32 mouse cellular contexts compared by ENCODE assay signal in the genomic region with DNA sequence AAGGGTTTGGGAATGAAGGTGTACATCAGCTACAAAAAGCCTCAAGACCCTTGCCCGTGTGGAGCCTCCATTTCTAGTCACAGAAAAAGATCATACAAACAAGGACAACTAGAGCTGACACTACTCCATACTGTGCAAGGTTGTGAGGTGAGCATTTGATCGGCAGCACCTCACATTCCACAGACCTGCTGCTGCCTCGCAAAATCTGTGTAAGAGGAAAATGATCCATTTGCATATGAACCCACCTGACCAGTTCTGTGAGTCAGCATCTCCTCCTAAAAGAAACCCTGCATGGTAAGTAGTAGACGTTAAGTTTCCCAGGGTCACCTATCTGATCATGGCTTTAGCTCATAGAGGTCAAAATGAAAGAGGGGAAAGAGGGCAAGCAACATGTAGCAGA.
DNase-seq lines count a peak whose midpoint lies in the region; ATAC-seq and TF ChIP-seq lines count a peak whose summit lies in the region.
"Had no signal": no experiment of that assay in that cellular context is flagged by ENCODE, and none has a peak within 500 bp of the region (broad histone marks: within the 10 kb centered on the region; RNA-seq: fewer than 3 reads in every experiment).

No protein-coding gene starts in this region.

- no peak overlapping the region for H3K4me2 ChIP-seq in kidney, embryonic 15.5 days
- no peak overlapping the region for H3K4me2 ChIP-seq in stomach, embryonic 15.5 days
- no peak overlapping the region for H3K4me2 ChIP-seq in stomach, postnatal 0 days (replicated peaks; ENCODE audit: low read depth)
- no peak overlapping the region for H3K4me2 ChIP-seq in embryonic facial prominence, embryonic 14.5 days (ENCODE audit: low read depth, low read length)
- no peak overlapping the region for H3K4me2 ChIP-seq in hindbrain, postnatal 0 days (ENCODE audit: low read depth, low read length)
- H3K4me2 ChIP-seq: embryonic facial prominence, embryonic 12.5 days; forebrain, embryonic 12.5 days; forebrain, embryonic 15.5 days; heart, embryonic 12.5 days; heart, embryonic 15.5 days; hindbrain, embryonic 13.5 days had no signal

- no peaks in the 10 kb centered on the region for H3K9me3 ChIP-seq in kidney, embryonic 15.5 days (replicated peaks)
- no peaks in the 10 kb centered on the region for H3K9me3 ChIP-seq in stomach, embryonic 15.5 days
- H3K9me3 ChIP-seq in stomach, postnatal 0 days (ENCODE audit: control insufficient read depth, low read length): no peaks in the 10 kb centered on the region
- H3K9me3 ChIP-seq in embryonic facial prominence, embryonic 14.5 days (ENCODE audit: control insufficient read depth, low read length): no peaks in the 10 kb centered on the region
- H3K9me3 ChIP-seq in hindbrain, postnatal 0 days (ENCODE audit: low read length): no peaks in the 10 kb centered on the region
- H3K9me3 ChIP-seq: embryonic facial prominence, embryonic 12.5 days; forebrain, embryonic 12.5 days; forebrain, embryonic 15.5 days; G1E; heart, embryonic 12.5 days; heart, embryonic 15.5 days; hindbrain, embryonic 10.5 days; hindbrain, embryonic 13.5 days had no signal

- no peaks in the 10 kb centered on the region for H3K4me1 ChIP-seq in kidney, embryonic 15.5 days
- no peaks in the 10 kb centered on the region for H3K4me1 ChIP-seq in stomach, embryonic 15.5 days
- H3K4me1 ChIP-seq in stomach, postnatal 0 days (replicated peaks; ENCODE audit: control insufficient read depth, insufficient read depth): no peaks in the 10 kb centered on the region
- no peaks in the 10 kb centered on the region for H3K4me1 ChIP-seq in embryonic facial prominence, embryonic 14.5 days (ENCODE audit: control insufficient read depth, insufficient read depth, low read length)
- no peaks in the 10 kb centered on the region for H3K4me1 ChIP-seq in hindbrain, postnatal 0 days (ENCODE audit: insufficient read depth, low read length)
- H3K4me1 ChIP-seq: embryonic facial prominence, embryonic 12.5 days; forebrain, embryonic 12.5 days; forebrain, embryonic 15.5 days; heart, embryonic 12.5 days; heart, embryonic 15.5 days; hindbrain, embryonic 10.5 days; hindbrain, embryonic 13.5 days had no signal

- H3K27me3 ChIP-seq in kidney, embryonic 15.5 days: no peaks in the 10 kb centered on the region
- no peaks in the 10 kb centered on the region for H3K27me3 ChIP-seq in stomach, embryonic 15.5 days (replicated peaks)
- no peaks in the 10 kb centered on the region for H3K27me3 ChIP-seq in stomach, postnatal 0 days (ENCODE audit: control insufficient read depth, insufficient read depth, low read length)
- H3K27me3 ChIP-seq in embryonic facial prominence, embryonic 14.5 days (replicated peaks; ENCODE audit: control insufficient read depth, insufficient read depth, low read length): no peaks in the 10 kb centered on the region
- H3K27me3 ChIP-seq in hindbrain, postnatal 0 days (ENCODE audit: insufficient read depth, low read length): no peaks in the 10 kb centered on the region
- H3K27me3 ChIP-seq: CH12.LX; embryonic facial prominence, embryonic 12.5 days; forebrain, embryonic 12.5 days; forebrain, embryonic 15.5 days; heart, embryonic 12.5 days; heart, embryonic 15.5 days; hindbrain, embryonic 13.5 days; Patski had no signal

- TF ChIP-seq CTCF in stomach, postnatal 0 days (IDR thresholded peaks at IDR 0.05; ENCODE audit: low read depth): no peak
- TF ChIP-seq CTCF in hindbrain, postnatal 0 days (IDR thresholded peaks at IDR 0.05; ENCODE audit: low read depth): no peak

- DNase-seq in kidney, adult 11 months: peak; percentile 53
- peak; percentile 15 for DNase-seq in kidney, postnatal 10 days
- no peak for DNase-seq in kidney, adult 8-10 months
- no peak for DNase-seq in stomach, postnatal 0 days (ENCODE audit: low spot score)
- peak; percentile 33 for DNase-seq in embryonic facial prominence, embryonic 14.5 days (ENCODE audit: low spot score)
- no peak for DNase-seq in hindbrain, postnatal 0 days (ENCODE audit: low spot score)
- DNase-seq: adrenal gland, adult 2 months; adrenal gland, postnatal 14 days; B cell, adult 2 months; cerebellum, adult 11 months; cerebellum, adult 2 months; cerebellum, postnatal 10 days; cerebellum, postnatal 36 days; embryo, embryonic 11 days; gastrocnemius, postnatal 25 days; heart, adult 18-20 months; heart, postnatal 10 days; heart, postnatal 36 days had no signal

- no peak for TF ChIP-seq EP300 in stomach, postnatal 0 days (optimal IDR thresholded peaks at IDR 0.05)

- no peak for ATAC-seq in kidney, embryonic 15.5 days (replicated peaks; ENCODE audit: low FRiP score)
- 0 out of 2 replicates have a peak, but pooled peaks have one; percentile 35 for ATAC-seq in stomach, embryonic 15.5 days (ENCODE audit: insufficient read depth, low FRiP score, low read depth)
- no peak for ATAC-seq in stomach, postnatal 0 days (ENCODE audit: low FRiP score, low TSS enrichment)
- 0 out of 2 replicates have a peak, but pooled peaks have one; percentile 37 for ATAC-seq in embryonic facial prominence, embryonic 14.5 days (ENCODE audit: low read depth)
- no peak for ATAC-seq in hindbrain, postnatal 0 days
- ATAC-seq: hindbrain, embryonic 16.5 days; Patski had no signal

- H3K4me3 ChIP-seq in kidney, embryonic 15.5 days (replicated peaks): no peak overlapping the region
- no peak overlapping the region for H3K4me3 ChIP-seq in stomach, embryonic 15.5 days (replicated peaks)
- H3K4me3 ChIP-seq in stomach, postnatal 0 days (ENCODE audit: low read depth, low read length): no peak overlapping the region
- no peak overlapping the region for H3K4me3 ChIP-seq in embryonic facial prominence, embryonic 14.5 days (ENCODE audit: low read depth, low read length)
- H3K4me3 ChIP-seq in hindbrain, postnatal 0 days (ENCODE audit: low read length): no peak overlapping the region
- H3K4me3 ChIP-seq: embryonic facial prominence, embryonic 12.5 days; erythroblast, embryonic 14.5 days; forebrain, embryonic 12.5 days; forebrain, embryonic 15.5 days; heart, embryonic 12.5 days; heart, embryonic 15.5 days; hindbrain, embryonic 10.5 days; hindbrain, embryonic 13.5 days had no signal

- no peaks in the 10 kb centered on the region for H3K36me3 ChIP-seq in kidney, embryonic 15.5 days
- no peaks in the 10 kb centered on the region for H3K36me3 ChIP-seq in stomach, embryonic 15.5 days
- no peaks in the 10 kb centered on the region for H3K36me3 ChIP-seq in stomach, postnatal 0 days (ENCODE audit: control insufficient read depth, insufficient read depth, low read length)
- H3K36me3 ChIP-seq in embryonic facial prominence, embryonic 14.5 days (ENCODE audit: control insufficient read depth, insufficient read depth, low read length): no peaks in the 10 kb centered on the region
- no peaks in the 10 kb centered on the region for H3K36me3 ChIP-seq in hindbrain, postnatal 0 days (ENCODE audit: insufficient read depth, low read length)
- H3K36me3 ChIP-seq: embryonic facial prominence, embryonic 12.5 days; forebrain, embryonic 12.5 days; forebrain, embryonic 15.5 days; G1E; heart, embryonic 12.5 days; heart, embryonic 15.5 days; hindbrain, embryonic 10.5 days; hindbrain, embryonic 13.5 days had no signal

- no peak overlapping the region for H3K27ac ChIP-seq in kidney, embryonic 15.5 days
- no peak overlapping the region for H3K27ac ChIP-seq in stomach, embryonic 15.5 days
- no peak overlapping the region for H3K27ac ChIP-seq in stomach, postnatal 0 days (replicated peaks)
- no peak overlapping the region for H3K27ac ChIP-seq in embryonic facial prominence, embryonic 14.5 days (replicated peaks; ENCODE audit: low read depth, low read length)
- no peak overlapping the region for H3K27ac ChIP-seq in hindbrain, postnatal 0 days
- H3K27ac ChIP-seq: embryonic facial prominence, embryonic 12.5 days; forebrain, embryonic 12.5 days; forebrain, embryonic 15.5 days; heart, embryonic 15.5 days; hindbrain, embryonic 10.5 days; hindbrain, embryonic 13.5 days had no signal

- no peak overlapping the region for H3K9ac ChIP-seq in kidney, embryonic 15.5 days
- no peak overlapping the region for H3K9ac ChIP-seq in stomach, embryonic 15.5 days
- H3K9ac ChIP-seq in stomach, postnatal 0 days (ENCODE audit: low read length): no peak overlapping the region
- no peak overlapping the region for H3K9ac ChIP-seq in embryonic facial prominence, embryonic 14.5 days (ENCODE audit: low read depth, low read length)
- H3K9ac ChIP-seq in hindbrain, postnatal 0 days (replicated peaks; ENCODE audit: low read length): no peak overlapping the region
- H3K9ac ChIP-seq: embryonic facial prominence, embryonic 12.5 days; forebrain, embryonic 12.5 days; forebrain, embryonic 15.5 days; heart, embryonic 12.5 days; heart, embryonic 15.5 days; hindbrain, embryonic 13.5 days had no signal

- WGBS in kidney, embryonic 15.5 days: 63% methylated on average over 4 of the region's 4 CpGs
- WGBS in stomach, embryonic 15.5 days: 46% methylated on average over 4 of the region's 4 CpGs
- 41% methylated on average over 4 of the region's 4 CpGs for WGBS in stomach, postnatal 0 days
- 46% methylated on average over 4 of the region's 4 CpGs for whole genome bisulfite sequencing in embryonic facial prominence, embryonic 14.5 days
- 69% methylated on average over 4 of the region's 4 CpGs for WGBS in hindbrain, postnatal 0 days

Comparison
In these comparisons a context has a peak if more than half of its experiments do, and no peak if none do; other contexts are left out.
1. DNase-seq: peak in kidney, adult 11 months (single experiment), kidney, postnatal 10 days (single experiment) and embryonic facial prominence, embryonic 14.5 days (single experiment); none in kidney, adult 8-10 months (0 of 2), stomach, postnatal 0 days (single experiment) and hindbrain, postnatal 0 days (single experiment).
2. ATAC-seq: peak in stomach, embryonic 15.5 days (single experiment) and embryonic facial prominence, embryonic 14.5 days (single experiment); none in kidney, embryonic 15.5 days (single experiment), stomach, postnatal 0 days (single experiment) and hindbrain, postnatal 0 days (single experiment).